Mouse (Mus musculus) megakaryocyte, embryonic 14.5 days (primary cell): Measurements from ENCODE around the gene Cdk14. TPM values are rescaled to one million over a fixed set of nuclear protein-coding genes. Genes with fewer than 3 reads are reported as not detected.

Source experiments
- H3K27me3 ChIP-seq: replicated peaks from 2 replicates; pipeline ENCODE3; 2012; ENCODE audit warnings: inconsistent platforms
- H3K36me3 ChIP-seq: replicated peaks from 2 replicates; pipeline ENCODE3; 2012; ENCODE audit warnings: low read length, inconsistent platforms, mixed read lengths
- H3K4me1 ChIP-seq: 2 replicates; pipeline ENCODE4 v1.6.1; 2012; ENCODE audit warnings: inconsistent platforms
- H3K4me3 ChIP-seq: replicated peaks from 2 replicates; pipeline ENCODE3; 2012; ENCODE audit warnings: moderate library complexity, mild to moderate bottlenecking, inconsistent platforms
- H3K9me3 ChIP-seq: 2 replicates; pipeline ENCODE4 v1.6.1; 2012; ENCODE audit warnings: inconsistent platforms
- FLI1 ChIP-seq: IDR thresholded peaks from 2 replicates; pipeline ENCODE4 v1.6.1; 2012; ENCODE audit warnings: low read length, inconsistent platforms, mixed read lengths
- GATA1 ChIP-seq: IDR thresholded peaks from 3 replicates; pipeline ENCODE4 v1.6.1; 2012; ENCODE audit warnings: mixed read lengths, low read length, inconsistent platforms, borderline replicate concordance
- polyA plus RNA-seq: library from polyadenylated mRNA; stranded (reverse); fragments of >175 nt; gene quantifications from 2 replicates; pipeline ENCODE4 v1.2.3, GENCODE M21; 2012; ENCODE audit warnings: low replicate concordance; ENCODE audit not compliant: insufficient read depth

Cdk14 gene
- polyA plus RNA-seq, 1 experiment: 0.21 TPM

GRCm38 (mm10) chr5:5211034-5211779, 208.9 kb downstream of the Cdk14 start:
- Histone ChIP-seq H3K4me1 (no peaks in the 10 kb centered on the region), H3K4me3 (no peak overlapping the region)

GRCm38 (mm10) chr5:5208016-5208415, 212.1 kb downstream of the Cdk14 start:
- H3K9me3 ChIP-seq: no peaks in the 10 kb centered on the region
- no peaks in the 10 kb centered on the region for H3K36me3 ChIP-seq
- H3K4me1 ChIP-seq: no peaks in the 10 kb centered on the region
- TF ChIP-seq FLI1: no peak
- no peak for TF ChIP-seq GATA1
- H3K4me3 ChIP-seq: no peak overlapping the region
- H3K27me3 ChIP-seq: no peaks in the 10 kb centered on the region

More at GRCm38 (mm10) chr5:5211034-5211779, 208.9 kb downstream of the Cdk14 start:
- Histone ChIP-seq H3K27me3 (no peaks in the 10 kb centered on the region), H3K36me3 (no peaks in the 10 kb centered on the region), H3K9me3 (no peaks in the 10 kb centered on the region)
- TF ChIP-seq FLI1 (no peak), GATA1 (no peak)

GRCm38 (mm10) chr5:5206012-5206411, 214.1 kb downstream of the Cdk14 start:
- no peaks in the 10 kb centered on the region for H3K4me1 ChIP-seq
- no peaks in the 10 kb centered on the region for H3K27me3 ChIP-seq
- TF ChIP-seq FLI1 (no peak), GATA1 (no peak)
- no peak overlapping the region for H3K4me3 ChIP-seq
- no peaks in the 10 kb centered on the region for H3K36me3 ChIP-seq
- H3K9me3 ChIP-seq: no peaks in the 10 kb centered on the region

- H3K4me1 ChIP-seq: no peaks in the 10 kb centered on the region
- no peaks in the 10 kb centered on the region for H3K36me3 ChIP-seq
- no peak for TF ChIP-seq GATA1
- TF ChIP-seq FLI1: no peak
- H3K27me3 ChIP-seq: no peaks in the 10 kb centered on the region
- no peaks in the 10 kb centered on the region for H3K9me3 ChIP-seq
- H3K4me3 ChIP-seq: no peak overlapping the region
These were observed 225.4 kb downstream of the Cdk14 start for GRCm38 (mm10) chr5:5194562-5195221.

GRCm38 (mm10) chr5:5189590-5189989, 230.5 kb downstream of the Cdk14 start:
- H3K36me3 ChIP-seq: no peaks in the 10 kb centered on the region
- no peak for TF ChIP-seq FLI1
- TF ChIP-seq GATA1: no peak

GRCm38 (mm10) chr5:5185987-5186742, 233.9 kb downstream of the Cdk14 start:
- no peaks in the 10 kb centered on the region for H3K9me3 ChIP-seq
- no peaks in the 10 kb centered on the region for H3K36me3 ChIP-seq
- peak overlapping the region; percentile 14 for H3K4me3 ChIP-seq
- TF ChIP-seq GATA1 (no peak), FLI1 (no peak)
- no peaks in the 10 kb centered on the region for H3K4me1 ChIP-seq
- no peaks in the 10 kb centered on the region for H3K27me3 ChIP-seq

More at GRCm38 (mm10) chr5:5189590-5189989, 230.5 kb downstream of the Cdk14 start:
- H3K4me1 ChIP-seq: no peaks in the 10 kb centered on the region
- H3K9me3 ChIP-seq: no peaks in the 10 kb centered on the region
- H3K4me3 ChIP-seq: no peak overlapping the region
- no peaks in the 10 kb centered on the region for H3K27me3 ChIP-seq

GRCm38 (mm10) chr5:5185521-5185920, 234.6 kb downstream of the Cdk14 start:
- Histone ChIP-seq H3K4me1 (no peaks in the 10 kb centered on the region), H3K9me3 (no peaks in the 10 kb centered on the region), H3K36me3 (no peaks in the 10 kb centered on the region), H3K4me3 (no peak overlapping the region), H3K27me3 (no peaks in the 10 kb centered on the region)
- TF ChIP-seq FLI1 (no peak), GATA1 (no peak)

GRCm38 (mm10) chr5:5180711-5181110, 239.4 kb downstream of the Cdk14 start:
- TF ChIP-seq FLI1: no peak
- TF ChIP-seq GATA1: no peak
- Histone ChIP-seq H3K9me3 (no peaks in the 10 kb centered on the region), H3K4me3 (no peak overlapping the region), H3K36me3 (no peaks in the 10 kb centered on the region), H3K4me1 (no peaks in the 10 kb centered on the region), H3K27me3 (no peaks in the 10 kb centered on the region)

GRCm38 (mm10) chr5:5180311-5180710, 239.8 kb downstream of the Cdk14 start:
- Histone ChIP-seq H3K9me3 (no peaks in the 10 kb centered on the region), H3K27me3 (no peaks in the 10 kb centered on the region), H3K36me3 (no peaks in the 10 kb centered on the region), H3K4me3 (no peak overlapping the region), H3K4me1 (no peaks in the 10 kb centered on the region)
- no peak for TF ChIP-seq GATA1
- no peak for TF ChIP-seq FLI1

GRCm38 (mm10) chr5:5176052-5176451, 244.1 kb downstream of the Cdk14 start:
- no peaks in the 10 kb centered on the region for H3K9me3 ChIP-seq
- no peaks in the 10 kb centered on the region for H3K27me3 ChIP-seq
- no peak overlapping the region for H3K4me3 ChIP-seq
- TF ChIP-seq GATA1: no peak
- TF ChIP-seq FLI1: no peak
- H3K36me3 ChIP-seq: no peaks in the 10 kb centered on the region
- no peaks in the 10 kb centered on the region for H3K4me1 ChIP-seq
